Mouse (Mus musculus) thymus, postnatal 10 days (tissue): ENCODE data around the gene Utrn.

Source experiments
- DNase-seq, 2 experiments: peaks; one replicate each; pipeline ENCODE4 v3.0.0; 2021; ENCODE audit warnings: low spot score in 2 of 2

Utrn gene

DNA sequence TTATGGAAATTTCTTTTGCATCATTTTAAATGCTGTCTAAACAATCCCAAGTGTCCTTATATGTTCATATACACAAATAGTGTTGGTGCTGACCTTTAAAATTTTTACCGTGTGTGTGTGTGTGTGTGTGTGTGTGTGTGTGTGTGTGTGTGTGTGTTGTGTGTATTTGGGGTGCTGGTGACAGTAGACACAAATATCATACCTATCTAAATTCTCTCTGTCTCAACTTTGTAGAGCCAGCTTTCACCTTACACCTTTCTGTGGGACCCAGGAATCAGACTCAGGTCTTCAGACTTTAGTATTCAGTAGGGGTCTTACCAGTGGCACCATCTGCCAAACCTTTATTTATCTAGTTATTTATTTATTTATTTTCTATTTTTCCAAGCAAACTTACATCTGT lies 681 bp upstream of the Utrn start:
- no peak for DNase-seq

- peak; percentile 45 to 50 for DNase-seq
Measured at GRCm38 (mm10) chr10:12868189-12869028, 756 bp downstream of the Utrn start.

GRCm38 (mm10) chr10:12867733-12868188 lies 1.4 kb downstream of the Utrn start:
- no peak for DNase-seq

- DNase-seq: peak in 1 of 2 experiments; percentile 20
Measured at GRCm38 (mm10) chr10:12866971-12867732, 2.0 kb downstream of the Utrn start.

DNA sequence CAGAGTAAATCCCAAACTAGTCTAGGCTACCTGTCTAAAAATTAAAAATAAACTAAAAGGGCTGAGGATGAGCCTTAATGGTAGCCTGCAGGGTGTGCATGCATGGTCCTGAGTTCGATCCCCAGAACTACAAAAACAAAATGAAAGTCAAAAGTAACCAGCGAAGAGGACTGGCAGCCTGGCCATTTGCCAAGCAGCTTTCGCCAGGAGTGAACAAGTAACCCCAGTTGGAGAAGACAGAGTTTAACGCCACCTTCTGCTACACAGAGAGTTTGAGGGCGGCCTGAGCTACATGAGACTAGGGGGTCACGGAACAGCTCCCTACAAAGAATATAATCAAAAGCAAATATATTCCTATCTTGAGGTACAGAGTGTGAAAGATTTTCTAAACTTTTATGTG lies 4.0 kb downstream of the Utrn start:
- DNase-seq: no peak

GRCm38 (mm10) chr10:12863581-12863980 lies 5.6 kb downstream of the Utrn start:
- DNase-seq: no peak

DNA sequence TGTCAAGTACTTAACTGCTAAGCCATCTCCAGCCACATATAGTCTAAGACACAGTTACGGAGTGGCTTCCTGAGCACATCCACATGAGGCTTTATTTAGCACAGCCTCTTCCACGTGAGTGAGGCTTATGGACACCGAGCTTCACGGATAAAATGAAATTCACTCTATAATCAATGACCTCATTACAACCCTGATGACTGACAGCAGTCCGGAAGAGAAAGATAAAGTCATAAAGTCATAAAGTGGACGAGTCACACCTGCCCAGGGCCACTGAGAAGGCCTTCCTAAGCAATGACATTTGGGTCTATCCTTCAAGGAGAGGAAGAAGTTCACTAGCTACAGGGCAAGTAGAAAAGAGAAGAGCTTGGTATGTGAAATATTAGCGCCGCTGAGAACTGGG lies 7.1 kb downstream of the Utrn start:
- DNase-seq: no peak

DNA sequence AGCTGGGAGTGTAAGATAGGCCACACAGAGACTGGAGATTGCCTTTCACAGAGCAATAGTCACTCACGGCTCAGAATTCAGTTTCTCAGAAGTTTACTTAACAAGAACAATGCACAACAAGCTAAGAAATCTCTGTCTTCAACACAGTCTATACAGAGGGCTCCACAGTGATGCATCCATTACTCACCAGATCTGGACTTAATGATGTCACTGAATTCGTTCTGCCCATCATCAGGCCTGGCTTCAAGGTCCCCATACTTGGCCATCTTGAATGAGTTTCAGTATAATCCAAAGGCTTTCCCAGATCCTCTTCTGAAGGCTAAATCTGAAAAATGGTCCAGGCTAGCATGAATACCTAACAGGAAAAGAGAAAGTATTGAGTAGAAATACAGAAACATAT lies 7.8 kb downstream of the Utrn start:
- no peak for DNase-seq

- DNase-seq: no peak
Measured at GRCm38 (mm10) chr10:12860765-12861164, 8.4 kb downstream of the Utrn start.

DNA sequence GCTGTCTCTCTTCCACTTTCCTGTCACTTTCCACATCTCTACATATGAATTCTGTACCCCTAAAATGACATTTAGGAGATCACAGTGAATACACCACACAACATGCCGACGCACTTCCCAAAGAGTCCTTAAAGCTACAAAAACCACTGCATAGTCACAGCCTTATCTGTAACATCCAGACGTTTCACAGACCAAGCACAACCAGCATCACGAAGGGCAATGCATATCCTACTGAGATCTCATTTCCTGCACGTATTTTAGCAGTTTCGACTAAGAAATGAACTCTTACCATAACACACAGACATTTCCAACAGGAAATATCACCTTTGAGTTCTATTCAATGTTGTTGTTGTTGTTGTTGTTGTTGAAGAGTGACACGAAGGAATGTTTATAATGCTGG lies 8.8 kb downstream of the Utrn start:
- no peak for DNase-seq

GRCm38 (mm10) chr10:12858017-12858416 lies 11.1 kb downstream of the Utrn start:
- no peak for DNase-seq

DNA sequence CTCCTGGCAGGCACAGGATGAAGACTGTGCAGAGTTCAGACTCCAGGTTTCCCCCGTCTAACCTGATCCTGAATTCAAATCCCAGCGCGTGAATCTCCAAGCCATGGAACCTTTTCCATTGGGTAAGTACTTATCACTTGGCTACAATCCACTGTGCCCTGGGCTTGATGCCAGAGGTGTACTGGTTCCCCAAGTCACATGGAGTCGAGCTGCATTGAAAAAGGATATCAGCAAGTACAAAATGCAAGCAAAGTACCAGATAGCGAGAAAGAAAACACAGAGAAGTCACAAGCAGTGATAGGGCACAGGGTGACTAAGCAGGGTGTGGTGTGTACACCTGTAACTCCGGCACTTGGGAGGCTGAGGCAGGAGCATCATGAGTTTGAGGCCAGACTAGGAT lies 14.9 kb downstream of the Utrn start:
- no peak for DNase-seq

DNA sequence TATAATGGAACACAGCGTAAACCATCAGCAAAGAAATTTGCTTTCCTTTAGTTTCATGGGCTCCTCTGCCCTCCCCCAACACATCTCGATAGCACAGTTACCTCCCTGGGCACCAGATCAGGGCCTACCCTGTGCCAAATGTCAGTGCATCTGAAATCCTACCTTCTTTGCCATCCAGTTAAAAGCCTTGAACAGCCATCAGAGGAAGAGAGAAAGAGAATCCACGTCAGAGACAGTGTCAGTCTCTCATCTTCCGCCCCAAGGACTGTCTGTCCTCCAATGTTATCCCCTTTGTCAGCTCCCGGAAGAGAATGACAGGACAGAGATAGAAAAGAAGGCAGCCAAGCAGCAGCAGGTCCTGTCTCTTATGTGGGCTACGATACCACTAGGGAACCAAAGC lies 15.4 kb downstream of the Utrn start:
- DNase-seq: no peak

DNA sequence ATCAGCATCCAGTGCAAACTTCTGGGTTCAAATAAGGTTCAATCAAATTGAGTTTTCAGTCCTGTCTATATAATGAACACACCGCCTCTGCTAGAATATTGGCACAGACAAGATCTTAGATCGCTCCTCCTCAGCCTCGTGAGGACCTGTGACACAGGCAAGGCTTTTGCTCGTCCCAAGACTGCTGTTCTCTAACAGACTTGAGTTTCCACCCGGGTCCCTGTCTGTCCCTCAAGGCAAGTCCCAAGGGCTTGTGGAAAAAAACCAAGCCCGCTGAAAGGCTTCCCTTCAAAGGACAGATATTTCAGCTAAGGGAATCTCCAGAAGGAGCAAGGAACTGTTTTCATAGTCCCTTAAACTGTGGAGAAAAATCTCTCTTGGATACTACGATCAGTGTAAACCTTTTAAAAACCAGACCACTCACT lies 16.0 kb downstream of the Utrn start:
- no peak for DNase-seq

DNA sequence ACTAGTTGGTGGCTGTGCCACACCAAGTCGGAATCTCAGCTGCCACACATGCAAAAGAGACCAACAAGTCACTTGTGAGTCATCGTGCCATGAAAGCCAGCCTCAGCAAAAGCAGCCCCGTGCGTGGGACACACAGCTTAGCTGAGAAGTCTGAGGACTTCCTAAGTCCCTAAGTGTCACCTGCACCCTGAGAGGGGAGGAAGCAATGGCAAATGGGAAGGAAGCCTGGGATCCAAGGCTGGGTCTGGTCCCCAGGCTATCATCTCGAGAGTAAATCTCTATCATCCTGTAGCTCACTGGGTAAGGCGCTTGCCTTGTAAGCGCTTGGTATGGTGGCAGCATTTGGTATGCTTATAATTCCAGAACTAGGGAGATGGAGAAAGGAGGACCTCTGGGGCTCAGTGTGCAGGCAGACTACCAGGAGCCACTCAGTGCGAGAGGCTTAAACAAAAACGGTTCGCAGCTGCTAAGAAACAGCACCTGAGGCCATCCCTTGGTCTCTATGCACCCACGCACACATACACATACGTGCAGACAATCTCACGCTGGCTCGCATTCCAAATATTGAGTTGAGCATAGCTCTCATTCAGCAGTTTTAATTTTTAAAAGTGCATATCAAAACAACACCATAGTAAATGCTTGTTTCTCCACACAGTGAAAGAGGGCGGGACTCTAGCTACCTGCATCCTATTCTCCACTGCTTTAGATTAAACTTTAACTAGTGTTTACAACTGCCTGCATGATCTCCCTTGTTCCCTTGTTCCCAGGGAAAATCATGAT lies 16.6 kb downstream of the Utrn start:
- no peak for DNase-seq

DNA sequence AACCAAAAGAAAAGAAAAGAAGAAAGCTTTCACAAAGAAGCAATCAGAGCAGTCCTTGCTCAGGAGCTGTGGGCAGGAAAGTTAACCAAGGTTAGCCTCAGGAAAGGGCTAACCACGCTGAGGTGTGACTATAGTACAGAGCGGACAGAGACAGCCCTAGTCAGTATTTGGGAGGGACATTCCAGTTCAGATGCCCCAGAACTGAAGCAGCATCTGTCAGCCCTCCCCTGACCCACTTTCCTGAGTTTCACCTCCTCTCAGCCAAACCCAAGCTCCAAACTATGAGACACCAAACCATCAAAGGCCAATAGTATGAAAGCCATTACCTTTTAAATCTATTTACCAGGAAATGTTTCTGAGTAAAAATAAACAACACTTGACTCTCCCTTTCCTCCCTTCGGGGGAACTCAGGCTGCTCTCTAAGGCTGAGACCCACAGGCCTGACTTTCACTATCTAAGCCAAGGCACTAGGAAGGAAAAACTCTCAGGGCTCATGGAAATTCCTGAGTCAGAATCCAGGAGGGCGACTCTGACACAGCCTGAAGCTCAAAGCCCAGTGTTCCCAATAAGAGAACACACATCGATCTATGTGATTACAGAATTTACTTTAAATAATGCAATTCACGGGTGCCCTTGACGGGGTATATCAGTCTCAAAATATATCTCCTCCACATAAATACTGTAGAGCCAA lies 18.2 kb downstream of the Utrn start:
- DNase-seq: no peak

DNA sequence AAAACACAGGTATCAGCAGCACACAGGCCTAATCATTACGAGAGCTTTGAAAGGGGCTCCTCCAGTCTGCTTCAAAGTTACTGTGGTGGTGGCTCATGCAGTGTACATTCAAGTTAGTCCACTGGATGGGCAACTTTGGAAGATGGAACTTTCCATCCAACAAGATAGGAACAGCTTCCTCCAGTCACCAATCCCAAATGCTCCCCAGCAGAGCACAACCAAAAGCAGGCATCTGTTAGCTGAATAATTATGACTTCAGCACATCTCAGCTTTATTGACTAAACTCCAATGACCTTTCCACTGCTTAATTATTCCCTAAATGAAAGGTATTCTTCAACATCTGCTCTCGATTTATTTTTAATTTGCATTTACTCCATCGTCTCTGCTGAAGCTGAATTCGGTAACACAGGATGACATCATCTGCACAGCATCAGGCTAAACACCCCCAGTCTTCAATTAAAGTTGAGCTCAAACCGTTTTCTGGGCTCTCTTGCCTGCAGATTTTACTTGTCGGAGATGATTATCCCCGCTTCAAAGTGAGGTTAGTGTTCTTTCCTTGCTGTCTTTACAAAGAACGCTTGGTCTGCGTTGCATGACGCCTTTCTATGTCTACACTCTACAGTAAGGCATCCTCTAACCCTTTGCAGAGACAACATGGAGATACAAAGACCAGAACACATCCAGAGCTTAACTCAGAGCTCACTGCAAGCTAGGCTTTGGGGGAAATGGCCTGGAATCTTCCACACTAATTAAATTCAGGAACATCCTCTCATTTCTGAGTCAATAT lies 20.6 kb downstream of the Utrn start:
- no peak for DNase-seq

- DNase-seq: no peak
Measured at GRCm38 (mm10) chr10:12842543-12842942, 26.6 kb downstream of the Utrn start.

GRCm38 (mm10) chr10:12841497-12841896 lies 27.7 kb downstream of the Utrn start:
- no peak for DNase-seq

GRCm38 (mm10) chr10:12837636-12838035 lies 31.5 kb downstream of the Utrn start:
- DNase-seq: no peak
